Mouse (Mus musculus): ENCODE measurements around the gene Abhd17b.
A peak's percentile ranks its signal among the peaks of the same experiment; 100 is the strongest.
"Not testable (repeated sequence)": the region's sequence is repeated elsewhere in the genome, so short reads cannot be mapped to it uniquely, and the experiment has no call there.

Gene Abhd17b

GRCm38 (mm10) chr19:21652285-21653171 lies 457 bp upstream of the Abhd17b start, which contains the start of gene 1110059E24Rik:
1110059E24Rik (minus strand) TSS chr19:21652976.
- peak; percentile 93 to 94 for DNase-seq

- no peak for DNase-seq
Observed at GRCm38 (mm10) chr19:21654788-21655187, 1.8 kb downstream of the Abhd17b start.

- DNase-seq, result no peak
Observed at GRCm38 (mm10) chr19:21660734-21661133, 7.7 kb downstream of the Abhd17b start.

- DNase-seq, result no peak
Observed at GRCm38 (mm10) chr19:21663756-21664456, 10.9 kb downstream of the Abhd17b start.

- DNase-seq, result no peak
Observed at GRCm38 (mm10) chr19:21669650-21670049, 16.7 kb downstream of the Abhd17b start.

GRCm38 (mm10) chr19:21674354-21675096 lies 21.5 kb downstream of the Abhd17b start:
- no peak for DNase-seq

- DNase-seq, result no peak
Observed at GRCm38 (mm10) chr19:21680091-21680490, 27.1 kb downstream of the Abhd17b start.

- no peak for DNase-seq
Observed at GRCm38 (mm10) chr19:21680986-21681385, 28.0 kb downstream of the Abhd17b start.

GRCm38 (mm10) chr19:21713260-21714031 lies 60.5 kb downstream of the Abhd17b start:
- peak; percentile 68 to 74 for DNase-seq

GRCm38 (mm10) chr19:21714278-21714883 lies 61.4 kb downstream of the Abhd17b start:
- peak; percentile 37 to 40 for DNase-seq

- DNase-seq, result peak; percentile 38 to 45
Observed at GRCm38 (mm10) chr19:21715005-21715442, 62.0 kb downstream of the Abhd17b start.

GRCm38 (mm10) chr19:21715515-21715914 lies 62.5 kb downstream of the Abhd17b start:
- no peak for DNase-seq

GRCm38 (mm10) chr19:21716456-21716855 lies 63.5 kb downstream of the Abhd17b start:
- DNase-seq, result no peak

- no peak for DNase-seq
Observed at GRCm38 (mm10) chr19:21719206-21719605, 66.2 kb downstream of the Abhd17b start.

GRCm38 (mm10) chr19:21720950-21721349 lies 68.0 kb downstream of the Abhd17b start:
- DNase-seq, result peak; percentile 34 to 47

- not testable (repeated sequence) for DNase-seq
Observed at GRCm38 (mm10) chr19:21723280-21723679, 70.3 kb downstream of the Abhd17b start.

- DNase-seq, result peak; percentile 34 to 43
Observed at GRCm38 (mm10) chr19:21723911-21724655, 71.1 kb downstream of the Abhd17b start.

- no peak for DNase-seq
Observed at GRCm38 (mm10) chr19:21725168-21725567, 72.2 kb downstream of the Abhd17b start.

- no peak for DNase-seq
Observed at GRCm38 (mm10) chr19:21727081-21727480, 74.1 kb downstream of the Abhd17b start.

GRCm38 (mm10) chr19:21728342-21728741 lies 75.4 kb downstream of the Abhd17b start:
- DNase-seq, result no peak

- no peak for DNase-seq
Observed at GRCm38 (mm10) chr19:21731887-21732286, 78.9 kb downstream of the Abhd17b start.
